Mouse (Mus musculus) CD8-positive naive resting alpha-beta T cell, adult 2 months (primary cell): Measurements from ENCODE around the gene Tubb5.
A peak's percentile ranks its signal among the peaks of the same experiment; 100 is the strongest.

Experiments used
- DNase-seq, 2 experiments: peaks; one replicate each; pipeline ENCODE4 v3.0.0; 2022; ENCODE audit warnings: low read depth in 2 of 2, low spot score in 2 of 2

Gene Tubb5

GRCm38 (mm10) chr17:35838122-35838544 is at the start of gene Tubb5:
Gene Tubb5, minus strand, starts transcription at chr17:35838306.
- DNase-seq = peak; percentile 79 to 83

DNA sequence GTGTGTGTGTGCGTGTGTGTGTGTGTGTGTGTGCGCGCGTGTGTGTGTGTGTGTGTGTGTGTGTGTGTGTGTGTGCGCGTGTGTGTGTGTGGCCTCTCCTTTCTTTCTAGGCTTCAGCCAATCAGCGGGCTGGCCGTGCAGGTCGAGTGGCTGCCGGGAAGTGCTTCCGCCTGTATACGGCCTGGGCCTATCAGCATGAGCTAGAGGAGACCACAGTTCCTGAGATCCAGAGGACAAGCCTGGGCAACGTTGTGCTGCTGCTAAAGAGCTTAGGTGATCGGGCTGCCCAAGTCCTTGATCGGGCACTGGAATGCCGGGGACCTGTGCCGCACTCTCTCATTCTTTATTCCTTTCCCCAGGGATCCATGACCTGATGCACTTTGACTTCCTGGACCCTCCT is 49.6 kb upstream of the Tubb5 start:
- no peak for DNase-seq

GRCm38 (mm10) chr17:35883777-35884176 is 45.7 kb upstream of the Tubb5 start:
- DNase-seq = no peak

- DNase-seq = no peak
Measured at GRCm38 (mm10) chr17:35882924-35883323, 44.8 kb upstream of the Tubb5 start.

DNA sequence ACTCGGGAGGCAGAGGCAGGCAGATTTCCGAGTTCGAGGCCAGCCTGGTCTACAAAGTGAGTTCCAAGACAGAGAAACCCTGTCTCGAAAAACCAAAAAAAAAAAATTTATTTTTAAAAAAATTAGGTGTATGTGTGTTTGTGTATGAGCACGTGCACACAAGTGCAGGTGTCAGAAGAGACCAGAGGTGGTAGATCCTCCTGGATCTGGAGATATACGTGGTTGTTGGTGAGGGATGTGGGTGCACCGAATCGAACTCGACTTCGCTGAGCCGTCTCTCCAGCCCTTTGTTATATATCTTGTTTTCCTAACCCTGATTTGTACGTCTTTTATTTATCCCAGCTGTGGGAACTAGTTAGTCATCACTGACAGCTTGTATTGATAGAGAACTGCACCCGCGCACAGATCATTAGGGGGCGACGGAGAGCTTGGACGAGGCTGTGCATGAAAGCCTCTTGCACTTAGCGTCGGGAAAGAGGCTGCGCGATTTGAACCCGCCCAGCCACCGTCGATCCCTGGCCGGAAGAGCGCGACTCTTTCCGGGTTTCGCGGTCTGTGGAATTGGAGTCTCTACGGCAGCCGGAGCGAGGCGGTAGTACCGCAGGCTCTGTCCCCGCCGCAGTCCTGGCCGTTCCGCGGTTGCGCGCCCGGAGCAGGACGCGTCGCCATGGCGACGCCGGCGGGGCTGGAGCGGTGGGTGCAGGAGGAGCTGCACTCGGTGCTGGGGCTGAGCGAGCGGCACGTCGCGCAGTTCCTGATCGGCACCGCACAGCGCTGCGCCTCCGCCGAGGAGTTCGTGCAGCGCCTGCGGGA is 41.3 kb upstream of the Tubb5 start, which contains the start of gene Dhx16:
TSS of gene Dhx16 (plus strand) at position 575 of the 813 bp plus-strand sequence.
- peak; percentile 87 to 96 for DNase-seq

DNA sequence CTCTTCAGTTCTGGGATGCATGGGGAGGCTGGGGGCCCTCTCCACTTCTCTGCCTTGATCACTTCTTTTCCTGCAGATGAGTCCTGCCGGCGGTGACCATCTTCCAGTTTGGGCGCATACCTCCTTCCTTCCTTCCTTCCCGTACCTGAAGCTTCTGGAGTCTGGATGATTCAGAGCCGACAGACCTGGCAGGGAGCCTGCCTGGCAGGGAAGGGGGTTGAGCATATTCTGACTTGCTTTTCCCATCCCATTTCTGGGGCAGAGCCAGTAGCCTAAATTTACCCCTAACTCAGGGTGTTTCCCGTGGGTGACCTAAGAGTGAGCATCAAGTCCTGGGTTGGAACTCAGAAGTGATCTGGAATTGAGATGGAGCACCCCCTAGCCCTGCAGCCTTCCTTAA is 36.6 kb upstream of the Tubb5 start:
- no peak for DNase-seq

GRCm38 (mm10) chr17:35873774-35874519 is 35.8 kb upstream of the Tubb5 start:
- peak; percentile 79 to 81 for DNase-seq

DNA sequence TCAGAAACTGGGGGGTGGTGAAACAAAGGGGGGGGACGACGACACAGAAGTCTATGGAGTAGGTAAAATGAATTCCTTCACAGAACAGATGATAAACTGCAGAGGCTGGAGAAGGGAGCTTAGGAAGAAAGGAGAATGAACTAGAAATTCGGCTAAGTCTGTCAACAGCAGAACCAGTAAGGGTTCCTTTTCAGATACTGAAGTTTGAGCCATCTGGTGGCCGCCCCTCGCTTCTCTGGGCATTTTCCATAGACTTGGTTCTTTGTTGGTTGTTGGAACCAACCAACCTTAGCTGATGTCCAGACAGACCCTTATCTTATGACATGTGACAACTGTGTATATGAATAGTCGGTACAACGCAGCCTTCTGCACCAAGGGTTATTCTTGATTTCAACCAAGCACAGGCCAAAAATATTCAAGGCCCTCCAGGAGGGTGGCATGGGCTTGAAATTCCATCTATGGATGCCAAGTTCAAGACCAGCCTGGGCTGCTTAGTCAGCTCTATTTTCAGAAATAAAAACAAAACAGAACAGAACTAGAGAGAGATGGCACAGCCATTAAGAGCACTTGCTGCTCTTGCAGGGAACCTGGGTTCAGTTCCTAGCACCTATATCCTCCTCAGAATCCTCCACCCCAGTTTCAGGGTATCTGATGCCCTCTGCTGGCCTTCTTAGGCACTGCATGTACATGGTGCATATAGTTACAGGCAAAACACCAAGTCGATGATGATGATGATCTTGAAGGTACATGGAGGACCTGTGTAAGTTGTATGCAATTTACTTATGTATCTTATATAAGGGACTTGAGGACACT is 33.0 kb upstream of the Tubb5 start:
- DNase-seq = peak; percentile 60 to 79

GRCm38 (mm10) chr17:35870151-35870883 is 32.2 kb upstream of the Tubb5 start:
- peak; percentile 62 to 75 for DNase-seq

GRCm38 (mm10) chr17:35869346-35870067 is 31.4 kb upstream of the Tubb5 start:
- no peak for DNase-seq

DNA sequence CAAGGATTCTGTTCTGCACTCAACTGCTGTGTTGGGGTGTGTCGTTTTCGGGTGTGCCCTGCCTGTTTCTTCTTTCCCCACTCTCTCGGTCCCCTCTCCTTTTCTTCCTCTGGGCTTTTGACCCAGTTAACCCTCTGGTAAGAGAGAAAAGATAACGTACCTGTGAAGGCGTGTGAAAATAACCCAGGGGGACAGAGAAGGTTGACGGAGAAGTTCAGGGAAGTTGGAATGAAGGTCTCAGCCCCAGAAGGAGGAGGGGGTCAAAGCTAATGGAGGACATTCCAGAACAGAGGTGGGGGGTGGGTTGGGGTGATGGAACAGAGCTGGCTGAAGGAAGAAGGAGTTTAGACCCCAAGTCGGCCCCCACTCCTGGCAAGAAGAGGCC is 30.8 kb upstream of the Tubb5 start:
- DNase-seq = no peak

- DNase-seq = peak in 1 of 2 experiments; percentile 31
Measured at GRCm38 (mm10) chr17:35868165-35868820, 30.2 kb upstream of the Tubb5 start.

DNA sequence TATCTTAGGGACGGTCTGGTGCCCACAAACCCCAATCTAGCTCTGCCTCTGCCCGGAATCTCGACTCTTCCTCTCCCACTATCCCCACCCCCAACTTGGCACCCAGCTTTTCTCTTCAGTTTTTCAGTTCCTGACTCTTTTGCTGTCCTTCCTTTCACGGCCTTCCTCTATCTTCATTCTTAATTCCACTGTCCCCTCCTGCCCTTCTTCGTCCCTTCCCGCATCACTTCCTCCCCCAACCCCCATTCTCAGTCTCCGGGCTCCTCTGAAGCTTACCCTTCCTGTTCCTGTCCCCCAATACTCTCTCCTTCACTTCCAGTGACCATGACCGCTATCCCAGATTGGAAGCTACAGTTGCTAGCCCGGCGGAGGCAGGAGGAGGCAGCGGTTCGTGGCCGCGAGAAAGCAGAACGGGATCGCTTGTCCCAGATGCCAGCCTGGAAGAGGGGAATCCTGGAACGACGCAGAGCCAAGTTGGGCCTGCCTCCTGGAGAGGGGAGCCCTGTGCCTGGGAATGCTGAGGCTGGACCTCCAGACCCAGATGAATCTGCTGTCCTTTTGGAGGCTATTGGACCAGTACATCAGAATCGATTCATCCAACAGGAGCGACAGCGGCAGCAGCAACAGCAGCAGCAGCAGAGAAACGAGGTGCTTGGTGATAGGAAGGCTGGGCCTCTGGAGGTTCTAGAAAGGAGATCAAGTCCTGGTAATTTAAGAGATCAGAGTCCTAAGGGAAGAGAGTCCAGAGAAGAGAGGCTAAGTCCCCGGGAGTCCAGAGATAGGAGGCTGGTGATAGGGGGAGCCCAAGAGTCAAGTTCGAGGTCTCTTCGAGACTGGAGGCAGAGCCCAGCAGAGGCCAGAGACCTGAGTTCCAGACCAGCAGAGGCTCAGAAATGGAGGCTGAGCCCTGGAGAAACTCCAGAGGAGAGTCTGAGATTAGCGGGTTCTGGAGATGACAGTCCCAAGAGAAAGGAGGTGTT is 29.1 kb upstream of the Tubb5 start:
- peak in 1 of 2 experiments; percentile 22 for DNase-seq

DNA sequence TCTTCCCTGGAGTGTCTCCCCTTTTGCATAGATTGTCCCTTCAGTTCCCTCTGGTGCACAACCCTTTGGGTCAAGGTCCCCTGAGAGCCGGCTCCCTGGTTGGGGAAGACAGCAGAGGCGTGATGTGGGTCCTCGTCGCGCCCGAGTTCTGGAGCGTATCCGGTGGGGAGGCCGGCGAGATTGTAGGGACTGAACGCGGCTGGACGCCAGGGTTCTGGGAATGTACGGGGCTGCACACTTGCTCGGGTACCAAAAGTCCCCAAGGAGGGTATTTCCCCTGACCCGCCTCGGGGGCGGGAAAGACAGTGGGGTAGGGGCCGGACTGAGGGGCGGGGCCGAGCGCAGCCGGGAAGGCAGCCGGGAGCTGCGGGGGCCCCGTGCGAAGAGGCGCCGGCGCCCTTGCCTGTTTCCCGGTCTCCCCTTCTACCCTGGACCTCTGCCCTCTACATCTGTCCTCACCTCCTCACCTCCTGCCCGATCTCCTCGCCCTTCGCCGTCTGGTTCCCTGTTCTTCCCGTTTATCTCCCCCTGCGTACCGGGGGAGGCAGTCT is 28.2 kb upstream of the Tubb5 start:
- peak in 1 of 2 experiments; percentile 14 for DNase-seq

DNA sequence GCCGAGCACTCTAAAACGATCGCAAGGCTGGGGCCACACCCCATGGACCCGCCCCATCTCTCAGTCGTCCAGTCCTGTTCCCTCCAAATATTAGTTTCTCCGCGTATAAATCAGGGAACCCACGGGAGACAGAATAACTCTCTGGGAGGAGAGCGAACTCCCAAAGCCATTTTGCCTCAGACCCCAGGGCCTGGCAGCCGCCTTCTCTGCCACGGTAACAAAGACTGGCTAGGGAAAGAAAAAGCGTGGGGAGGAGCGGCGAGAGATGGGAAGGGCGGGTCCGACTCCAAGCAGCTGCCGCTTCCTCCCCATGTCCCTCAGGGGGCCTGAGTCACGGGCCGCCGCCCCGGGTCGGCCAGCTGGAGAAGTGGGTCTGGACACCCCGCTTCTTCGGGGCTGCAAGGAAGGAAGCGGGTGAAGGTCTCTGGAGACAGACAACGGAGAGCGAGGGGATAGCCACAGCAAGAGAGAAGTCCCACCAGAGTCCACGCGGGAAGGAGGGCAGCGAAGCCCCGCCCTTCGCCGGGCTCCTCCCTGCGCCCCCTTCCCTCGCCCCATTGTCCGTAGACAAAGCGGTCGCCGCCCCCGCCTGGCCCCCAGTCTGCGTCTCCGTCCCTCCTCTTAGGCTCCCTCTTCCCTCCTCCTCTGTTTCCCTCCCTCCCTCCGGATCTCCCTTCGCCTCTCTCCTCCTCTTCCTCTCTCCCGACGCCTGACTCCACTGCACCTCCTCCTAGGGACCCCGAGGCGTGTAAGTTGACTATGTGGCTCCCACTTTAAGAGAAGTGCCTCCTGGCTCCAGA is 27.6 kb upstream of the Tubb5 start, which contains the start of gene Ppp1r18:
TSS of gene Ppp1r18 (plus strand) at position 113 of the 800 bp plus-strand sequence.
- DNase-seq = no peak

GRCm38 (mm10) chr17:35864832-35865353 is 26.8 kb upstream of the Tubb5 start:
- no peak for DNase-seq
